Mouse (Mus musculus): ENCODE results near the gene Slc41a3.
A peak's percentile ranks its signal among the peaks of the same experiment; 100 is the strongest.

The Slc41a3 gene

GRCm38 (mm10) chr6:90686812-90687211 is 82.3 kb downstream of the Slc41a3 start:
- DNase-seq: no peak

- DNase-seq: no peak
Measured at GRCm38 (mm10) chr6:90688003-90688402, 83.5 kb downstream of the Slc41a3 start.

GRCm38 (mm10) chr6:90688742-90689141 is 84.2 kb downstream of the Slc41a3 start:
- DNase-seq: peak in 1 of 2 experiments; percentile 35

GRCm38 (mm10) chr6:90689500-90689899 is 85.0 kb downstream of the Slc41a3 start:
- DNase-seq: no peak

- DNase-seq: no peak
Measured at GRCm38 (mm10) chr6:90691935-90692334, 87.4 kb downstream of the Slc41a3 start.

GRCm38 (mm10) chr6:90692404-90692803 is 87.9 kb downstream of the Slc41a3 start:
- DNase-seq: peak; percentile 66 to 78

- DNase-seq: peak; percentile 29 to 41
Measured at GRCm38 (mm10) chr6:90695754-90696153, 91.2 kb downstream of the Slc41a3 start.
